Mouse (Mus musculus) liver, adult 2 months (tissue): ENCODE measurements around the gene Npr3.
"Not testable (repeated sequence)": the region's sequence is repeated elsewhere in the genome, so short reads cannot be mapped to it uniquely, and the experiment has no call there.

Experiments
- CTCF ChIP-seq: fragments of 200-500 bp; IDR thresholded peaks from 2 replicates; pipeline ENCODE4 v1.5.1; 2011; ENCODE audit warnings: low read depth, low read length, control low read depth
- POLR2A ChIP-seq: fragments of 200-500 bp; IDR thresholded peaks from 2 replicates; pipeline ENCODE4 v1.6.1; 2011; ENCODE audit warnings: low read length, control low read depth; ENCODE audit not compliant: insufficient read depth; ENCODE audit errors: extremely low read depth

GRCm38 (mm10) chr15:11822347-11822746, 84.7 kb downstream of the Npr3 start:
- not testable (repeated sequence) for TF ChIP-seq CTCF, POLR2A
